Mouse (Mus musculus): ENCODE results near the gene Brat1. TPM values are rescaled to one million over a fixed set of nuclear protein-coding genes. Genes with fewer than 3 reads are reported as not detected.

Gene Brat1
- polyA plus RNA-seq (2014; fragmentation: Nextera tagmentation; extraction: Ambion mirVana): 8.8 and 10.3 TPM in 2 replicates

GRCm38 (mm10) chr5:140704378-140705251 lies at the start of gene Brat1:
TSS of gene Brat1 (plus strand) at chr5:140705011.
- 0 out of 2 replicates have a peak, but pooled peaks cover 3% of the 10 kb centered on the region for H3K4me1 ChIP-seq (ENCODE audit: control insufficient read depth, insufficient read depth, low read length)
- peak within 1 kb of the TSS; percentile 73 for H3K9ac ChIP-seq (replicated peaks; ENCODE audit: low read length)
- under 1% methylated on average over 69 of the region's 69 CpGs for WGBS

GRCm38 (mm10) chr5:140659607-140660272 lies 45.1 kb upstream of the Brat1 start:
- 34% methylated on average over 16 of the region's 16 CpGs for WGBS
- H3K27me3 ChIP-seq (ENCODE audit: control insufficient read depth, insufficient read depth, low read length): no peaks in the 10 kb centered on the region
- DNase-seq (ENCODE audit: low spot score): no peak
- no peaks in the 10 kb centered on the region for H3K36me3 ChIP-seq (replicated peaks; ENCODE audit: control insufficient read depth, insufficient read depth, low read depth, low read length)
- no peak; the same call in 1 of the 2 replicates for ATAC-seq (replicated peaks; ENCODE audit: insufficient number of reproducible peaks, low FRiP score, low TSS enrichment, low read depth)
- no peaks in the 10 kb centered on the region for H3K9me3 ChIP-seq (replicated peaks; ENCODE audit: control insufficient read depth, low read length)
- no peaks in the 10 kb centered on the region for H3K4me1 ChIP-seq (ENCODE audit: control insufficient read depth, insufficient read depth, low read length)
- no peak overlapping the region for H3K27ac ChIP-seq (replicated peaks; ENCODE audit: low read depth, low read length)
- no peak overlapping the region for H3K4me3 ChIP-seq (ENCODE audit: low read depth, low read length)
- no peak overlapping the region for H3K4me2 ChIP-seq (ENCODE audit: low read depth, low read length)
- no peak overlapping the region for H3K9ac ChIP-seq (replicated peaks; ENCODE audit: low read length)

More at GRCm38 (mm10) chr5:140704378-140705251, at the start of gene Brat1:
- peak; percentile 85 for ATAC-seq (replicated peaks; ENCODE audit: insufficient number of reproducible peaks, low FRiP score, low TSS enrichment, low read depth)
- Histone ChIP-seq H3K4me3 (ENCODE audit: low read depth, low read length) (peak within 1 kb of the TSS; percentile 60), H3K4me2 (ENCODE audit: low read depth, low read length) (peak within 1 kb of the TSS; percentile 71), H3K36me3 (replicated peaks; ENCODE audit: control insufficient read depth, insufficient read depth, low read depth, low read length) (no peaks in the 10 kb centered on the region), H3K9me3 (replicated peaks; ENCODE audit: control insufficient read depth, low read length) (no peaks in the 10 kb centered on the region), H3K27ac (replicated peaks; ENCODE audit: low read depth, low read length) (peak within 1 kb of the TSS; percentile 80), H3K27me3 (ENCODE audit: control insufficient read depth, insufficient read depth, low read length) (no peaks in the 10 kb centered on the region)
- peak; percentile 100 for DNase-seq (ENCODE audit: low spot score)

GRCm38 (mm10) chr5:140660398-140660797 lies 44.4 kb upstream of the Brat1 start:
- Histone ChIP-seq H3K36me3 (replicated peaks; ENCODE audit: control insufficient read depth, insufficient read depth, low read depth, low read length) (no peaks in the 10 kb centered on the region), H3K9ac (replicated peaks; ENCODE audit: low read length) (no peak overlapping the region), H3K27ac (replicated peaks; ENCODE audit: low read depth, low read length) (no peak overlapping the region), H3K27me3 (ENCODE audit: control insufficient read depth, insufficient read depth, low read length) (no peaks in the 10 kb centered on the region), H3K4me2 (ENCODE audit: low read depth, low read length) (no peak overlapping the region), H3K4me3 (ENCODE audit: low read depth, low read length) (no peak overlapping the region), H3K4me1 (ENCODE audit: control insufficient read depth, insufficient read depth, low read length) (no peaks in the 10 kb centered on the region), H3K9me3 (replicated peaks; ENCODE audit: control insufficient read depth, low read length) (no peaks in the 10 kb centered on the region)
- ATAC-seq (replicated peaks; ENCODE audit: insufficient number of reproducible peaks, low FRiP score, low TSS enrichment, low read depth): no peak
- no peak for DNase-seq (ENCODE audit: low spot score)
- WGBS: 87% methylated on average over 1 of the region's 1 CpGs

GRCm38 (mm10) chr5:140661427-140661826 lies 43.4 kb upstream of the Brat1 start:
- no peak overlapping the region for H3K27ac ChIP-seq (replicated peaks; ENCODE audit: low read depth, low read length)
- no peaks in the 10 kb centered on the region for H3K9me3 ChIP-seq (replicated peaks; ENCODE audit: control insufficient read depth, low read length)
- no peak overlapping the region for H3K9ac ChIP-seq (replicated peaks; ENCODE audit: low read length)
- no peak overlapping the region for H3K4me2 ChIP-seq (ENCODE audit: low read depth, low read length)
- WGBS: 75% methylated on average over 8 of the region's 8 CpGs
- DNase-seq (ENCODE audit: low spot score): no peak
- no peak for ATAC-seq (replicated peaks; ENCODE audit: insufficient number of reproducible peaks, low FRiP score, low TSS enrichment, low read depth)
- H3K4me1 ChIP-seq (ENCODE audit: control insufficient read depth, insufficient read depth, low read length): no peaks in the 10 kb centered on the region
- no peaks in the 10 kb centered on the region for H3K36me3 ChIP-seq (replicated peaks; ENCODE audit: control insufficient read depth, insufficient read depth, low read depth, low read length)
- H3K4me3 ChIP-seq (ENCODE audit: low read depth, low read length): no peak overlapping the region
- H3K27me3 ChIP-seq (ENCODE audit: control insufficient read depth, insufficient read depth, low read length): no peaks in the 10 kb centered on the region

- Histone ChIP-seq H3K9ac (replicated peaks; ENCODE audit: low read length) (no peak overlapping the region), H3K4me2 (ENCODE audit: low read depth, low read length) (no peak overlapping the region), H3K27ac (replicated peaks; ENCODE audit: low read depth, low read length) (no peak overlapping the region), H3K4me3 (ENCODE audit: low read depth, low read length) (no peak overlapping the region), H3K9me3 (replicated peaks; ENCODE audit: control insufficient read depth, low read length) (no peaks in the 10 kb centered on the region), H3K27me3 (ENCODE audit: control insufficient read depth, insufficient read depth, low read length) (no peaks in the 10 kb centered on the region), H3K4me1 (ENCODE audit: control insufficient read depth, insufficient read depth, low read length) (no peaks in the 10 kb centered on the region), H3K36me3 (replicated peaks; ENCODE audit: control insufficient read depth, insufficient read depth, low read depth, low read length) (no peaks in the 10 kb centered on the region)
- DNase-seq (ENCODE audit: low spot score) (no peak), ATAC-seq (replicated peaks; ENCODE audit: insufficient number of reproducible peaks, low FRiP score, low TSS enrichment, low read depth) (no peak)
- 72% methylated on average over 12 of the region's 12 CpGs for WGBS
Measured at GRCm38 (mm10) chr5:140661875-140662643, 42.8 kb upstream of the Brat1 start.

- DNase-seq (ENCODE audit: low spot score) (no peak), ATAC-seq (replicated peaks; ENCODE audit: insufficient number of reproducible peaks, low FRiP score, low TSS enrichment, low read depth) (no peak)
- no peaks in the 10 kb centered on the region for H3K36me3 ChIP-seq (replicated peaks; ENCODE audit: control insufficient read depth, insufficient read depth, low read depth, low read length)
- no peak overlapping the region for H3K27ac ChIP-seq (replicated peaks; ENCODE audit: low read depth, low read length)
- H3K9me3 ChIP-seq (replicated peaks; ENCODE audit: control insufficient read depth, low read length): no peaks in the 10 kb centered on the region
- no peak overlapping the region for H3K4me2 ChIP-seq (ENCODE audit: low read depth, low read length)
- no peak overlapping the region for H3K4me3 ChIP-seq (ENCODE audit: low read depth, low read length)
- no peaks in the 10 kb centered on the region for H3K27me3 ChIP-seq (ENCODE audit: control insufficient read depth, insufficient read depth, low read length)
- WGBS: 64% methylated on average over 17 of the region's 17 CpGs
- no peak overlapping the region for H3K9ac ChIP-seq (replicated peaks; ENCODE audit: low read length)
- no peaks in the 10 kb centered on the region for H3K4me1 ChIP-seq (ENCODE audit: control insufficient read depth, insufficient read depth, low read length)
Measured at GRCm38 (mm10) chr5:140662741-140663592, 41.8 kb upstream of the Brat1 start.

- ATAC-seq (replicated peaks; ENCODE audit: insufficient number of reproducible peaks, low FRiP score, low TSS enrichment, low read depth): no peak
- H3K9ac ChIP-seq (replicated peaks; ENCODE audit: low read length): no peak overlapping the region
- H3K27me3 ChIP-seq (ENCODE audit: control insufficient read depth, insufficient read depth, low read length): no peaks in the 10 kb centered on the region
- WGBS: 61% methylated on average over 7 of the region's 7 CpGs
- no peak overlapping the region for H3K4me2 ChIP-seq (ENCODE audit: low read depth, low read length)
- H3K4me1 ChIP-seq (ENCODE audit: control insufficient read depth, insufficient read depth, low read length): no peaks in the 10 kb centered on the region
- H3K4me3 ChIP-seq (ENCODE audit: low read depth, low read length): no peak overlapping the region
- DNase-seq (ENCODE audit: low spot score): peak; percentile 68
- H3K9me3 ChIP-seq (replicated peaks; ENCODE audit: control insufficient read depth, low read length): no peaks in the 10 kb centered on the region
- peaks cover 1% of the 10 kb centered on the region; the same call in 1 of the 2 replicates for H3K36me3 ChIP-seq (replicated peaks; ENCODE audit: control insufficient read depth, insufficient read depth, low read depth, low read length)
- H3K27ac ChIP-seq (replicated peaks; ENCODE audit: low read depth, low read length): no peak overlapping the region
Measured at GRCm38 (mm10) chr5:140663621-140664180, 41.1 kb upstream of the Brat1 start.
